Mouse (Mus musculus) gonadal fat pad, adult 2 months (tissue): Measurements from ENCODE around the gene Mcmbp. TPM values are rescaled to one million over a fixed set of nuclear protein-coding genes. Genes with fewer than 3 reads are reported as not detected.
"Not testable (repeated sequence)": the region's sequence is repeated elsewhere in the genome, so short reads cannot be mapped to it uniquely, and the experiment has no call there.

Source experiments
- DNase-seq: peaks from one replicate; pipeline ENCODE4 v3.0.0-alpha.2; 2012; ENCODE audit warnings: low read depth
- polyA plus RNA-seq: library from polyadenylated mRNA; depleted of rRNA; stranded (reverse); fragments of >200 nt; gene quantifications from 2 replicates; pipeline ENCODE4 v1.2.3, GENCODE M21; 2012; rRNA removed

Gene Mcmbp
- polyA plus RNA-seq, 1 experiment, result 28.6 TPM

DNA sequence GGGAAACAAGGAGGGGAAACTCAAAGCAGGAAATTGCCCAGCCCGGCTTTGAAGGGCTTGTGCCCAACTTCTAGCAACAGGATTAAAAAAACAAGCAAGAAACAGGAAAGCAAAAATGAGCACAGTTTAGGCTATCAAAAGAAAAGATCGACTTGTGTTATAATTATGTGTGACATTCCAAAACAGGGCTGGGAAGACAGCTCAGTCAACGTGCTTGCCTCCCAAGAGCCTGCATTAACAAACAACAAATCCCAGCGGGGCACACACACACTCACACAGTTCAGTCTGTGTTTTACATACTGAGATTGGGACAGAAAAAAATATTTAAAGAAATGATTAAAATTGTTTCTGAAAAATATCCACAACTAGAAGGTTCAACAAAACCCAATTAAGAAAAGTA, 22.3 kb downstream of the Mcmbp start:
- DNase-seq, result no peak

GRCm38 (mm10) chr7:128705735-128706134, 34.6 kb downstream of the Mcmbp start:
- no peak for DNase-seq

DNA sequence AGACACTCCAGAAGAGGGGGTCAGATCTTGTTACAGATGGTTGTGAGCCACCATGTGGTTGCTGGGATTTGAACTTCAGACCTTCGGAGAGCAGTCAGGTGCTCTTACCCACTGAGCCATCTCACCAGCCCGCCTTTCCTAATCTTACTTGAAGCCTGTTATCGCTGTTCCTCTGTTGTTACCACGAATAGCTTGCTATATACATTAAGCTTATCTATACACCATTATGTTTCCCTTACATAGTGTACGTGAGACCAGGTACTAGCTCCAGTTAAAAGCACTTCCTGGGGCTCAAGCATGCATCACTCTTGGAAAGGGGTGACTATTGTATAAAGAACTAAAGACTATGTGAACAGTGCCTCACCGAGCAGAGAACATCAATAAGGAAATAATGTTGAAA, 40.3 kb downstream of the Mcmbp start:
- not testable (repeated sequence) for DNase-seq

DNA sequence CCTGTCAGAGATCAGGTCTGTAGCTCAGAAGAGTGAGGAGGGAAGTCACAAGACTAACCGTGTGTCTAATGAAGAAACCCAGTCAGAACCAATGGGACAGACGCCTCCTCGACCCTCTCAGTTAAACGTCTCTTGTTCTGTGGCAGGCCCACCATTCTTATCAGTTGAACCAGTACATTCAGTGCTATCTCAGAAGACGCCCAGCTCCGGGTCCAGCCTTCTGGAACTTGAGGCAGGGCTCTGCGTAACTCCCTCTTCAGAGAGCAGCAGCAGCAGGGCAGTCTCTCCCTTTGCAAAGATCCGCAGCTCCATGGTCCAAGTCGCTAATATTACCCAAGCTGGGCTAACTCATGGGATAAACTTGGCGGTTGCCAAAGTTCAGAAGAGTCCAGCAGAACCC, 45.4 kb downstream of the Mcmbp start:
- DNase-seq, result no peak

DNA sequence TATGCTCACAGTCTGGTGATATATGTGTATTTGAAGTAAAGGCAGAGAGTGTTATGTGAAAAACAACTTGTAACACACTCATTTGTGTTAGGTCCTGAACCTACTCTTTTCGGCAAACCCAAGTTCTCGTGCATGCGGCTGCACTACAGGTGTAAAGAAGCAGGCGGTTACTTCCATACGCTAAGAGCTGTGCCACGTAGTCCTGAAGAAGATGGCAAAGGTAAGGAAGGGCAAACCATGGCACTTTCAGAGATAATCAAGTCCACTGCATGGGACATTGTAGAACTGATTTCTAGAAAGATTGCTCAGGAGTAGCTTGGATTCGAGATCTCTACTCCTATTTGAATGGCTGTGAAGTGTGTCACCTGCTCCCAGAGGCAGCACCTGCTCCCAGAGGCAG, 48.1 kb downstream of the Mcmbp start:
- DNase-seq, result no peak

DNA sequence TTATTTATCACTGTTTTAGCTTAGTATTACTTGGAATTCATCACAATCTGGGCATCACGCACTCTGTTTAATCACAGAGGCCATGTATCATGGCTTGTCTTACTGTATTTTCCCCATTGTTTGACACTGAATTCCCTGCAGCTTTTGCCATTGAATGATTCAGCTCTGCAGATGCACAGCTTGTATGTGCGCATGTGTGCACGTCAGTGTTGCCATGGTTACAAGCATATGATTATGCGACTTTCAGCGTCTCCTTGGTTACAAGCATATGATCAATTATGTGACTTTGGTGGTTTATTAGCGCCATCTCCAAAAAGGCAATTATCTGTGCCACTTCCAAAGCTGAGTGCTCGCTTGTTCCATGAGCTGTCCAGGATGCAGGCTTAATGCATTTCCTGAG, 49.5 kb downstream of the Mcmbp start:
- no peak for DNase-seq

GRCm38 (mm10) chr7:128690070-128690469, 50.2 kb downstream of the Mcmbp start:
- no peak for DNase-seq

DNA sequence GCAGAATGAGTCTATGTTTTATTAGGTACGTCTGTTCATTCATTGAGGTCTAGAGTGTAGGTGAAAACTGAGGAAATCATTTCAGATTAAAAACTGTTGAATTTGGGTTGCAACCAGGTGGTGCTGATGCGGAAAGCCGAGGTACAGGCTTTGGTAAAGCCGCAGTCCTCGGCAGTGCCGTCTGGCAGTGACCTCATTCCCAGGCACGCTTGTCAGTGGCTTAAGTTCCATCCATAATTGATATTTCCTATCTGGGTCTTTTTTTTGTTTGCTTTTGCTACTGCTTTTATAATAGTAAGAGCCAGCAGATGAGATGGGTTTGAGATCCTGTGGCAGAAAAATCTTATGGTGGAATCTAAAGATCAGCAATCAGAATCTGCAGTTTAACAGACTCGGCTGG, 50.9 kb downstream of the Mcmbp start:
- DNase-seq, result no peak

DNA sequence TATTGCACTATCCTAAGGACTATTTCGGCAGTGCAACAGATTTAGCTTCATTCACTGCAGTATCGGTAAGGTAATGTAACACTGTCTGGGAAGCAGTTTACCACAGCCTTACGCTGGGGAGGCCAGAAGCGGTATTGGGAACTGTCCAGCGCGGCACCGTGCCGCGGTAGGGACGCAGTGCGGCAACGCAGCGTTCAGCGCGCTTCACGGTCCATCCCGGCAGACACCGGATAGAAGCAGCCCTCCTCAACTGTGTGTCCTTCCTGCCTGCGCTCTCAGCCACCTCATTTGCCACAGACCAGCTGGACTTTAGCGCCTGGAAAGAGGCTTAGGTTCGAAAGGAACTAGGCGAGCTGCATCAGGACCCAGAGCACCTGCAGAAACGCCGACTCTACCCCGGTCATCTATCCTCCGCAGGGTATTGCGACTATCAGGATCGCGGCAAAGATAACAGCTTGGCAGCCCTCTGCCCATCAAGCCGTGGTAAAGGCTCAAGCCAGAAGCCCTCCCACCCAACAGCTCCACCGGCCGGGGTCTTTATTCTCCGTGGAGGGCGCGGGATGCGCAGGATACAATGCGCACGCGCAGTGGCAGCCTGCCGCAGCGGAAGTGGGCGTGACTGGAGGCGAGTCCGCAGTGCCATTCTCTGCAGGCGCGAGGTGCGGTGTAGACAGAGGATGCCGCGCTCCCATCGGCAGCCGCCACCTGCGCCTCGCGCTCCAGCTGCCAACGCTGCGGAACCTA, 52.3 kb downstream of the Mcmbp start:
- no peak for DNase-seq

GRCm38 (mm10) chr7:128678546-128678945, 61.7 kb downstream of the Mcmbp start:
- no peak for DNase-seq

DNA sequence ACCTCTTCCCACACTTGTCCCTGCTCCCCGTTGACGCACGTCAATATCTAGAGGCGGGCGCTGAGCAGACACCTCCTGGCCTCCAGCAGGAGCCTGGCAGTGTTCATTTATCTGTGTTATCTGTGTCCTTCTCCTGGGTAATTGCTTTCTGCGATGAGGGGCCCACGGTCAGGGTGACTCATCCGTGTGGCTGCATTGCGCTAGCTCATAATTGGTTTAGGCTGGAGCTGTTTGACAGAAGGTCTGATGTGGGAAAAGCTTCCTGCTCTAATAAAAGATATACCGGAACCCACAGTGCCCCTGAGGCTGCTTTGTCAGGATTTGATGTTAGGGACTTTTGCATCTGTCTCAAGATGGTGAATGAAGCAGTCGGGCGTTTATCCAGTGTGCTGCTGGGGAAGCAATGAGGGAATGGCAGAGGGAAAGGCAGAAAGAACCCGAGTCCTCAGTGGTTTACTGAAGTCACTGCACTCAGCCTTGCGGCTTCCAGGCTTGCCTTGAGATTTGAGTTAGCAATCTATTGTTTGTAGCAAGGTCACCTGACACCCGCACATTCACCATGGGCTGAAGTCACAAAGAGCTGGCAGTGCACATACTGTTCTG, 67.8 kb downstream of the Mcmbp start:
- no peak for DNase-seq

- DNase-seq, result no peak
These were observed 68.3 kb downstream of the Mcmbp start for GRCm38 (mm10) chr7:128671952-128672351.

DNA sequence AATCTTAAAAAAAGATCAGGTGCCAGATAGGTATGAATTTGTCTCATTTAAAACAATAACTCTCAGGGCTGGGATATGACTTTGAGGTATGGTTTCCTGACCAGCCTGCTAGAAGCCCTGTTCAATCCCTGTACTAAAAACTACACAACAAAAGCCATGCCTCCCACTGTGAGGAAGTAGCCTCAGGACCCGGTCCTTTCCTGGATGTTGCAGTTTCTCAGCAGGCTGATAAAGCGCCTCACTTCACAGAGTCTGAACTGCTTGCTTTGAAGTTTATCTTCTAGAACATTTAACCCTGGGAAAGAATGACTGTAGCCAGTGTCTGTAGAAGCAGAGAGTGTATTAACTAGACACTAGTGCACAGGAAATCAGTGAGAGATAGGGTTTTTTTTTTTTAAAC, 71.5 kb downstream of the Mcmbp start:
- no peak for DNase-seq

GRCm38 (mm10) chr7:128667788-128668187, 72.5 kb downstream of the Mcmbp start:
- no peak for DNase-seq

GRCm38 (mm10) chr7:128664861-128665377, 75.4 kb downstream of the Mcmbp start:
- DNase-seq, result no peak

DNA sequence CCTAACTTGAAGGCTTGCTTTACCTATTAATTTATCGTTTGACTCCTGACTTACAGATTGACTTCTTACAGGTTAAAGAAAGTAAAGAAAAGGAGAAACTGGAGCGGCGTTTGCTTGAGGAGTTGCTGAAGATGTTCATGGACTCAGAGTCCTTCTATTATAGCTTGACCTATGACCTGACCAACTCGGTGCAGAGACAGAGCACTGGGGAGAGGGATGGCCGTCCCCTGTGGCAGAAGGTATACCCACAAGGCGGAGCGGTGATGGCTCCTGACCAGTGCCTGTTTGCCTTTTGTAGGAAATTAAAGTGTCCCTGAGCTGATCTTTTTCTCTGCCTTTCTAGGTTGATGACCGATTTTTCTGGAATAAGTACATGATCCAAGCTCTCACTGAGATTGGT, 76.4 kb downstream of the Mcmbp start:
- DNase-seq, result no peak

DNA sequence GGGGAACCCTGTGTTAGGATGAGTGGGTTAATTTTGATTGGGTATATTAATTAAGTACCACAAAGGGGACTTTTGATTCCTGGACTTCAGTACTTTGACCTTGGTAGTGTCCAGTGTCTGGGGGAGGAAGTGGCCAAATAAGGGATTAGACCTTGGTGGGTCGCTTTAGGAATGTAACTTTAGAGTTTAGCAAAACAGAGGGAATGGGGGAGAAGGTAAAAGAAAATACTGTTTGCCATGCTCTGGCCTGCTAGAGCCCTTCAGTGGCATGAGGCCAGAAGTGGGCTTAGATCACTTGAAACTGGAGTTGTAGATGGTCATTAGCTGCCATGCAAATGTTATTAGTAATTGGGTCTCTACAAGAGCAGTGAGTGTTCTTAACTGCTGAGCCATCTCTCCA, 83.3 kb downstream of the Mcmbp start:
- DNase-seq, result no peak

Other genes starting within 250 kb of the Mcmbp start
- gene Bag3, start 216.9 kb downstream of the Mcmbp start, polyA plus RNA-seq, result 40.2 and 54.2 TPM in 2 replicates
- gene Inpp5f, start 129.2 kb downstream of the Mcmbp start, polyA plus RNA-seq, result 7.3 and 7.9 TPM in 2 replicates
- 32.0 and 56.6 TPM in 2 replicates for gene Sec23ip, start 4.4 kb upstream of the Mcmbp start, polyA plus RNA-seq